Mouse (Mus musculus) erythroblast, embryonic 14.5 days (primary cell): Measurements from ENCODE around the gene Cd22.

Experiments used
- GATA1 ChIP-seq: IDR thresholded peaks from 2 replicates; pipeline ENCODE4 v1.6.1; 2012; ENCODE audit warnings: low read length, inconsistent platforms, mixed read lengths
- TAL1 ChIP-seq: IDR thresholded peaks from 3 replicates; pipeline ENCODE4 v1.6.1; 2012; ENCODE audit warnings: low read length, inconsistent platforms, mixed read lengths

DNA sequence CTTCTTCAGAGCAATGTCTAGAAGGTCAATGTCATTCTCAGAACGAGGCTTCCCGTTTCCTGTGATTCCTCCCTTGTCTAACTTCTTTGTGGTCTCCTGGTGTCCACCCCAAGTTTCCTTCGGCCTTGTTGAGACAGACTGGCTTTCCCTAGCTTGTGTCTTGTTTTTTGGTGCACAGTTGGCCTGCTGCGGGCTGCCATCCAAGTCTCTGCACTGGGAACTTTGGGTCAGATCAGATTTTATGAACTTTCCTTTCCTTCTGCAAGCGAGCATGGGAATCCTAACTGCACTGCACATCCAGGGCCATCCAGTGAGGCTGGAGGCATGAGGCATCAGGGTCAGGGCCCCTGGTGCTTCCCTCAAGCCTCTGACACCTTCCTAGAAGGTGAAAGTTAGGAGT is 58.6 kb downstream of the Cd22 start:
- TF ChIP-seq TAL1 (no peak), GATA1 (no peak)
